ENCODE assay signal across 14 mouse cellular contexts in genomic region chr9:114646556-114647505, GRCm38 (mm10). TPM values are rescaled to one million over a fixed set of nuclear protein-coding genes. Genes with fewer than 3 reads are reported as not detected.
DNase-seq lines count a peak whose midpoint lies in the region; ATAC-seq and TF ChIP-seq lines count a peak whose summit lies in the region.
"Had no signal": no experiment of that assay in that cellular context is flagged by ENCODE, and none has a peak within 500 bp of the region (broad histone marks: within the 10 kb centered on the region; RNA-seq: fewer than 3 reads in every experiment).

No protein-coding gene starts in this region.

- no peak for TF ChIP-seq CTCF in liver, adult 2 months (IDR thresholded peaks at IDR 0.05; ENCODE audit: low read depth, low read length)

- H3K4me3 ChIP-seq in liver, adult 2 months (ENCODE audit: insufficient read depth, low read depth, low read length): no peak overlapping the region
- H3K4me3 ChIP-seq in liver, embryonic 12.5 days: no peak overlapping the region
- no peak overlapping the region for H3K4me3 ChIP-seq in stomach, embryonic 16.5 days (replicated peaks; ENCODE audit: low read length)
- H3K4me3 ChIP-seq in forebrain, embryonic 14.5 days (ENCODE audit: low read depth, low read length): no peak overlapping the region
- H3K4me3 ChIP-seq: limb, embryonic 15.5 days; megakaryocyte, embryonic 14.5 days; neural tube, embryonic 12.5 days had no signal

- 60% methylated on average over 12 of the region's 12 CpGs for WGBS in liver, adult 2 months
- WGBS in liver, embryonic 12.5 days (ENCODE audit: insufficient replicate concordance): 72% methylated on average over 12 of the region's 12 CpGs
- 87% methylated on average over 12 of the region's 12 CpGs for WGBS in stomach, embryonic 16.5 days
- 90% methylated on average over 12 of the region's 12 CpGs for WGBS in forebrain, embryonic 14.5 days

- no peak overlapping the region for H3K27ac ChIP-seq in liver, adult 2 months (replicated peaks; ENCODE audit: insufficient read depth, low read depth, low read length)
- no peak overlapping the region for H3K27ac ChIP-seq in liver, embryonic 12.5 days
- no peak overlapping the region for H3K27ac ChIP-seq in stomach, embryonic 16.5 days (ENCODE audit: low read length)
- H3K27ac ChIP-seq in forebrain, embryonic 14.5 days (ENCODE audit: low read depth, low read length): no peak overlapping the region
- H3K27ac ChIP-seq: limb, embryonic 15.5 days; neural tube, embryonic 12.5 days had no signal

- no peak overlapping the region for H3K9ac ChIP-seq in liver, adult 2 months (ENCODE audit: low read depth, low read length)
- no peak overlapping the region for H3K9ac ChIP-seq in liver, embryonic 12.5 days
- no peak overlapping the region for H3K9ac ChIP-seq in stomach, embryonic 16.5 days (ENCODE audit: low read length)
- H3K9ac ChIP-seq in forebrain, embryonic 14.5 days (ENCODE audit: low read length): no peak overlapping the region
- H3K9ac ChIP-seq: limb, embryonic 15.5 days; neural tube, embryonic 12.5 days had no signal

- H3K4me2 ChIP-seq in liver, embryonic 12.5 days: no peak overlapping the region
- H3K4me2 ChIP-seq in stomach, embryonic 16.5 days (ENCODE audit: low read depth, low read length): no peak overlapping the region
- H3K4me2 ChIP-seq in forebrain, embryonic 14.5 days (ENCODE audit: low read length): no peak overlapping the region
- H3K4me2 ChIP-seq: limb, embryonic 15.5 days; neural tube, embryonic 12.5 days had no signal

- peaks cover 2% of the 10 kb centered on the region; the same call in 1 of the 2 replicates for H3K4me1 ChIP-seq in liver, adult 2 months (ENCODE audit: control insufficient read depth, insufficient read depth, low read length)
- no peaks in the 10 kb centered on the region for H3K4me1 ChIP-seq in liver, embryonic 12.5 days
- H3K4me1 ChIP-seq in stomach, embryonic 16.5 days (ENCODE audit: control insufficient read depth, insufficient read depth, low read length): no peaks in the 10 kb centered on the region
- no peaks in the 10 kb centered on the region for H3K4me1 ChIP-seq in forebrain, embryonic 14.5 days (ENCODE audit: control insufficient read depth, insufficient read depth, low read length)
- H3K4me1 ChIP-seq: limb, embryonic 15.5 days; neural tube, embryonic 12.5 days had no signal

- no peaks in the 10 kb centered on the region for H3K36me3 ChIP-seq in liver, adult 2 months (ENCODE audit: control insufficient read depth, insufficient read depth, low read length)
- H3K36me3 ChIP-seq in liver, embryonic 12.5 days: no peaks in the 10 kb centered on the region
- H3K36me3 ChIP-seq in stomach, embryonic 16.5 days (ENCODE audit: control insufficient read depth, insufficient read depth, low read length): no peaks in the 10 kb centered on the region
- no peaks in the 10 kb centered on the region for H3K36me3 ChIP-seq in forebrain, embryonic 14.5 days (ENCODE audit: control insufficient read depth, insufficient read depth, low read length)
- H3K36me3 ChIP-seq: limb, embryonic 15.5 days; neural tube, embryonic 12.5 days had no signal

- H3K27me3 ChIP-seq in liver, adult 2 months (ENCODE audit: control insufficient read depth, insufficient read depth, low read length): no peaks in the 10 kb centered on the region
- H3K27me3 ChIP-seq in liver, embryonic 12.5 days (replicated peaks): peaks cover 31% of the 10 kb centered on the region
- peaks cover 6% of the 10 kb centered on the region; the same call in 1 of the 2 replicates for H3K27me3 ChIP-seq in stomach, embryonic 16.5 days (ENCODE audit: control insufficient read depth, insufficient read depth, low read length)
- no peaks in the 10 kb centered on the region; the same call in 1 of the 2 replicates for H3K27me3 ChIP-seq in forebrain, embryonic 14.5 days (replicated peaks; ENCODE audit: control insufficient read depth, insufficient read depth, low read length)

- TF ChIP-seq POLR2A in liver, adult 2 months (IDR thresholded peaks at IDR 0.05; ENCODE audit: extremely low read depth, insufficient read depth, low read length): no peak

- no peaks in the 10 kb centered on the region for H3K9me3 ChIP-seq in liver, embryonic 12.5 days (replicated peaks)
- H3K9me3 ChIP-seq in stomach, embryonic 16.5 days (replicated peaks; ENCODE audit: control insufficient read depth, low read length): no peaks in the 10 kb centered on the region
- H3K9me3 ChIP-seq in forebrain, embryonic 14.5 days (replicated peaks; ENCODE audit: control insufficient read depth, low read length): no peaks in the 10 kb centered on the region
- H3K9me3 ChIP-seq: limb, embryonic 15.5 days; neural tube, embryonic 12.5 days had no signal

- no peak for ATAC-seq in liver, embryonic 12.5 days
- 0 out of 2 replicates have a peak, but pooled peaks have one; percentile 33 for ATAC-seq in stomach, embryonic 16.5 days (ENCODE audit: insufficient read depth, low FRiP score)
- no peak for ATAC-seq in forebrain, embryonic 14.5 days
- no peak for ATAC-seq in granulocyte monocyte progenitor cell, adult 5-6 weeks (replicated peaks; ENCODE audit: poor library complexity, severe bottlenecking)

- peak; percentile 69 for DNase-seq in liver, adult 2 months (ENCODE audit: extremely low read depth, low read depth, low spot score)
- peak; percentile 76 to 88 for DNase-seq in frontal cortex, adult 2 months (ENCODE audit: extremely low spot score in 1 of 2, low spot score in 1 of 2)
- peak; percentile 41 to 78 for DNase-seq in layer of hippocampus, postnatal 14 days (ENCODE audit: low spot score in 2 of 2)
- no peak for DNase-seq in cerebellum, postnatal 25 days
- no peak for DNase-seq in forebrain, embryonic 14.5 days (ENCODE audit: low spot score)
- DNase-seq: cerebellum, postnatal 10 days; gastrocnemius, postnatal 25 days; thymus, postnatal 25 days had no signal

- H3K79me2 ChIP-seq in liver, adult 2 months (ENCODE audit: control insufficient read depth, insufficient read depth, low read length): no peaks in the 10 kb centered on the region

RNA-seq across cellular contexts. Expression of gene Cnot10, which starts 6.8 kb away (rescaled TPM):
- total RNA-seq in liver, adult 2 months (2014; rRNA removed): 15.2 and 15.4 TPM in 2 replicates
- polyA plus RNA-seq in liver, adult 2 months (2012; rRNA removed): 9.4 and 10.7 TPM in 2 replicates
- polyA plus RNA-seq in liver, embryonic 12.5 days (2016; fragmentation: Nextera tagmentation; extraction: Ambion mirVana): 35.8 and 38.9 TPM in 2 replicates
- 78.8 and 83.4 TPM in 2 replicates for polyA plus RNA-seq in frontal cortex, adult 2 months (2012; rRNA removed)
- total RNA-seq in layer of hippocampus, postnatal 14 days (2021): 10 to 100 TPM; 43.8 to 58.2 TPM
- polyA plus RNA-seq in stomach, embryonic 16.5 days (2015; fragmentation: Nextera tagmentation; extraction: Ambion mirVana): 54.6 and 57.8 TPM in 2 replicates
- polyA plus RNA-seq in forebrain, embryonic 14.5 days (2014; fragmentation: Nextera tagmentation; extraction: Ambion mirVana): 54.6 and 55.1 TPM in 2 replicates
- total RNA-seq in granulocyte monocyte progenitor cell, adult 5-6 weeks (2014; fragmentation: Nextera tagmentation): 36.6 and 48.7 TPM in 2 replicates
- total RNA-seq in granulocyte monocyte progenitor cell, adult 5-6 weeks (2017): 55.7 and 60.1 TPM in 2 replicates

RNA-seq across cellular contexts. Expression of gene Dync1li1, which starts 41.8 kb away (rescaled TPM):
- total RNA-seq in liver, adult 2 months (2014; rRNA removed): 15.7 and 16.1 TPM in 2 replicates
- polyA plus RNA-seq in liver, adult 2 months (2012; rRNA removed): 4.3 and 4.5 TPM in 2 replicates
- polyA plus RNA-seq in liver, embryonic 12.5 days (2016; fragmentation: Nextera tagmentation; extraction: Ambion mirVana): 37.7 and 41.3 TPM in 2 replicates
- 49.7 and 56.9 TPM in 2 replicates for polyA plus RNA-seq in frontal cortex, adult 2 months (2012; rRNA removed)
- 100 to 1,000 TPM in 1 of 2 experiments, 10 to 100 TPM in 1; 98.6 to 107 TPM for total RNA-seq in layer of hippocampus, postnatal 14 days (2021)
- polyA plus RNA-seq in stomach, embryonic 16.5 days (2015; fragmentation: Nextera tagmentation; extraction: Ambion mirVana): 45.2 and 53.0 TPM in 2 replicates
- polyA plus RNA-seq in forebrain, embryonic 14.5 days (2014; fragmentation: Nextera tagmentation; extraction: Ambion mirVana): 66.8 and 71.7 TPM in 2 replicates
- 23.6 and 32.6 TPM in 2 replicates for total RNA-seq in granulocyte monocyte progenitor cell, adult 5-6 weeks (2014; fragmentation: Nextera tagmentation)
- total RNA-seq in granulocyte monocyte progenitor cell, adult 5-6 weeks (2017): 44.0 and 45.1 TPM in 2 replicates

Comparison
In these comparisons a context has a peak if more than half of its experiments do, and no peak if none do; other contexts are left out.
1. DNase-seq: peak in liver, adult 2 months (single experiment), frontal cortex, adult 2 months (2 of 2) and layer of hippocampus, postnatal 14 days (2 of 2); none in cerebellum, postnatal 25 days (0 of 2) and forebrain, embryonic 14.5 days (single experiment).